Mouse (Mus musculus): ENCODE measurements around the gene Dmrt3. TPM values are rescaled to one million over a fixed set of nuclear protein-coding genes. Genes with fewer than 3 reads are reported as not detected.

The Dmrt3 gene
- total RNA-seq, 2 experiments from 2014 or later = 0.54 to 0.63 TPM

Other genes starting within 250 kb of the Dmrt3 start
- not detected for gene Dmrt1, start 104.7 kb upstream of the Dmrt3 start, total RNA-seq (2021)
- under 1 TPM; 0.79 to 0.81 TPM for gene Dmrt2, start 62.1 kb downstream of the Dmrt3 start, total RNA-seq (2021)

All from layer of hippocampus, adult 18-20 months (tissue).